Mouse (Mus musculus) heart, embryonic 12.5 days (tissue): Measurements from ENCODE around the gene Cnmd. TPM values are rescaled to one million over a fixed set of nuclear protein-coding genes. Genes with fewer than 3 reads are reported as not detected.

Experiments
- ATAC-seq: fragments of 200-750 bp; cut with Nextera tagmentation; 2 replicates; pipeline ENCODE4 v1.8.0; 2017; ENCODE audit warnings: moderate TSS enrichment, moderate library complexity; ENCODE audit not compliant: insufficient number of reproducible peaks, low FRiP score
- H3K27ac ChIP-seq: fragments of 300-500 bp; sonication (generic); 2 replicates; pipeline ENCODE4 v1.5.1; 2016; ENCODE audit warnings: mild to moderate bottlenecking, moderate library complexity; ENCODE audit not compliant: poor library complexity, severe bottlenecking
- H3K27me3 ChIP-seq: fragments of 300-500 bp; sonication (generic); replicated peaks from 2 replicates; pipeline ENCODE4 v1.6.1; 2016; ENCODE audit warnings: mild to moderate bottlenecking, moderate library complexity
- H3K36me3 ChIP-seq: fragments of 300-500 bp; sonication (generic); 2 replicates; pipeline ENCODE4 v1.6.1; 2016; ENCODE audit warnings: mild to moderate bottlenecking, moderate library complexity
- H3K4me1 ChIP-seq: fragments of 300-500 bp; sonication (generic); replicated peaks from 2 replicates; pipeline ENCODE4 v1.6.1; 2016; ENCODE audit warnings: mild to moderate bottlenecking
- H3K4me2 ChIP-seq: fragments of 300-500 bp; sonication (generic); 2 replicates; pipeline ENCODE4 v1.6.1; 2016; ENCODE audit warnings: mild to moderate bottlenecking, moderate library complexity
- H3K4me3 ChIP-seq: fragments of 300-500 bp; sonication (generic); 2 replicates; pipeline ENCODE4 v1.5.1; 2016; ENCODE audit warnings: mild to moderate bottlenecking
- H3K9ac ChIP-seq: fragments of 300-500 bp; sonication (generic); 2 replicates; pipeline ENCODE4 v1.6.1; 2016; ENCODE audit warnings: mild to moderate bottlenecking, moderate library complexity
- H3K9me3 ChIP-seq: fragments of 300-500 bp; sonication (generic); replicated peaks from 2 replicates; pipeline ENCODE4 v1.6.1; 2016; ENCODE audit warnings: mild to moderate bottlenecking, moderate library complexity
- WGBS: fragments of 180-500 bp; shearing (Covaris S2); methylation state at CpG from one replicate; pipeline ENCODE4 v1.1.7; 2016; 5-methylcytosine and 5-hydroxymethylcytosine counted together
- polyA plus RNA-seq: library from polyadenylated mRNA; unstranded; fragments of >200 nt; fragmentation: Nextera tagmentation; extraction: Ambion mirVana; gene quantifications from 2 replicates; pipeline ENCODE4 v1.2.1, GENCODE M21; 2016

Gene Cnmd
- polyA plus RNA-seq, 1 experiment from 2014 or later, result 1.3 TPM

GRCm38 (mm10) chr14:79673083-79674013 lies 11.4 kb upstream of the Cnmd start:
- Histone ChIP-seq H3K9ac (no peak overlapping the region), H3K4me1 (peaks cover 12% of the 10 kb centered on the region), H3K36me3 (no peaks in the 10 kb centered on the region), H3K4me2 (no peak overlapping the region), H3K27me3 (no peaks in the 10 kb centered on the region; the same call in 1 of the 2 replicates), H3K9me3 (0 out of 2 replicates have a peak, but pooled peaks cover 4% of the 10 kb centered on the region), H3K27ac (no peak overlapping the region), H3K4me3 (no peak overlapping the region)
- ATAC-seq, result no peak
- WGBS, result 74% methylated on average over 17 of the region's 17 CpGs

GRCm38 (mm10) chr14:79672567-79672966 lies 10.6 kb upstream of the Cnmd start:
- H3K9ac ChIP-seq, result no peak overlapping the region
- peaks cover 12% of the 10 kb centered on the region for H3K4me1 ChIP-seq
- no peaks in the 10 kb centered on the region for H3K36me3 ChIP-seq
- WGBS, result 84% methylated on average over 5 of the region's 5 CpGs
- no peak overlapping the region for H3K27ac ChIP-seq
- H3K27me3 ChIP-seq, result no peaks in the 10 kb centered on the region; the same call in 1 of the 2 replicates
- ATAC-seq, result no peak
- no peak overlapping the region for H3K4me2 ChIP-seq
- H3K4me3 ChIP-seq, result no peak overlapping the region
- 0 out of 2 replicates have a peak, but pooled peaks cover 4% of the 10 kb centered on the region for H3K9me3 ChIP-seq

GRCm38 (mm10) chr14:79671008-79671407 lies 9.0 kb upstream of the Cnmd start:
- H3K4me1 ChIP-seq, result peaks cover 7% of the 10 kb centered on the region
- 0 out of 2 replicates have a peak, but pooled peaks cover 4% of the 10 kb centered on the region for H3K9me3 ChIP-seq
- ATAC-seq, result no peak
- H3K27ac ChIP-seq, result no peak overlapping the region
- no peak overlapping the region for H3K9ac ChIP-seq
- WGBS, result 82% methylated on average over 3 of the region's 3 CpGs
- H3K4me2 ChIP-seq, result no peak overlapping the region
- no peaks in the 10 kb centered on the region for H3K36me3 ChIP-seq
- H3K4me3 ChIP-seq, result no peak overlapping the region
- H3K27me3 ChIP-seq, result no peaks in the 10 kb centered on the region

GRCm38 (mm10) chr14:79661005-79661917 lies 709 bp downstream of the Cnmd start:
- peak; percentile 33; the same call in 1 of the 2 replicates for ATAC-seq
- peak overlapping the region; percentile 35 for H3K4me3 ChIP-seq
- peaks cover 16% of the 10 kb centered on the region for H3K27me3 ChIP-seq
- no peaks in the 10 kb centered on the region for H3K9me3 ChIP-seq
- 15% methylated on average over 33 of the region's 33 CpGs for WGBS
- no peak overlapping the region for H3K9ac ChIP-seq
- peak overlapping the region; percentile 68 for H3K4me2 ChIP-seq
- no peaks in the 10 kb centered on the region for H3K36me3 ChIP-seq
- peaks cover 4% of the 10 kb centered on the region for H3K4me1 ChIP-seq
- no peak overlapping the region for H3K27ac ChIP-seq

- Histone ChIP-seq H3K36me3 (no peaks in the 10 kb centered on the region), H3K4me3 (no peak overlapping the region), H3K4me1 (peaks cover 4% of the 10 kb centered on the region), H3K27me3 (peaks cover 16% of the 10 kb centered on the region), H3K9ac (no peak overlapping the region), H3K27ac (no peak overlapping the region), H3K9me3 (no peaks in the 10 kb centered on the region), H3K4me2 (no peak overlapping the region)
- 50% methylated on average over 5 of the region's 5 CpGs for WGBS
- ATAC-seq, result no peak
These were observed 1.5 kb downstream of the Cnmd start for GRCm38 (mm10) chr14:79660467-79660866.

- Histone ChIP-seq H3K4me3 (no peak overlapping the region), H3K4me2 (no peak overlapping the region), H3K27ac (no peak overlapping the region), H3K27me3 (peaks cover 16% of the 10 kb centered on the region), H3K9me3 (no peaks in the 10 kb centered on the region), H3K36me3 (no peaks in the 10 kb centered on the region), H3K9ac (no peak overlapping the region), H3K4me1 (peaks cover 4% of the 10 kb centered on the region)
- WGBS, result 71% methylated on average over 6 of the region's 6 CpGs
- ATAC-seq, result no peak
These were observed 3.0 kb downstream of the Cnmd start for GRCm38 (mm10) chr14:79658748-79659508.

- H3K36me3 ChIP-seq, result no peaks in the 10 kb centered on the region
- H3K9me3 ChIP-seq, result no peaks in the 10 kb centered on the region
- H3K27me3 ChIP-seq, result peaks cover 16% of the 10 kb centered on the region
- no peak overlapping the region for H3K4me3 ChIP-seq
- 66% methylated on average over 5 of the region's 5 CpGs for WGBS
- peaks cover 4% of the 10 kb centered on the region for H3K4me1 ChIP-seq
- no peak overlapping the region for H3K9ac ChIP-seq
- H3K4me2 ChIP-seq, result no peak overlapping the region
- ATAC-seq, result no peak
- H3K27ac ChIP-seq, result no peak overlapping the region
These were observed 3.7 kb downstream of the Cnmd start for GRCm38 (mm10) chr14:79658286-79658685.

GRCm38 (mm10) chr14:79652654-79653053 lies 9.3 kb downstream of the Cnmd start:
- no peaks in the 10 kb centered on the region for H3K4me1 ChIP-seq
- H3K27ac ChIP-seq, result no peak overlapping the region
- no peaks in the 10 kb centered on the region for H3K36me3 ChIP-seq
- no peak overlapping the region for H3K4me3 ChIP-seq
- no peak overlapping the region for H3K9ac ChIP-seq
- WGBS, result 62% methylated on average over 4 of the region's 4 CpGs
- no peaks in the 10 kb centered on the region for H3K9me3 ChIP-seq
- no peak for ATAC-seq
- no peaks in the 10 kb centered on the region for H3K27me3 ChIP-seq
- H3K4me2 ChIP-seq, result no peak overlapping the region

- Histone ChIP-seq H3K4me1 (peaks cover 8% of the 10 kb centered on the region; the same call in 1 of the 2 replicates), H3K4me2 (no peak overlapping the region), H3K9me3 (no peaks in the 10 kb centered on the region), H3K27me3 (no peaks in the 10 kb centered on the region; the same call in 1 of the 2 replicates), H3K9ac (no peak overlapping the region), H3K4me3 (no peak overlapping the region), H3K36me3 (no peaks in the 10 kb centered on the region), H3K27ac (no peak overlapping the region)
- WGBS, result 56% methylated on average over 3 of the region's 3 CpGs
- no peak for ATAC-seq
These were observed 12.3 kb downstream of the Cnmd start for GRCm38 (mm10) chr14:79649680-79650079.

- peak overlapping the region; percentile 26 for H3K4me3 ChIP-seq
- no peak for ATAC-seq
- no peak overlapping the region for H3K27ac ChIP-seq
- H3K4me1 ChIP-seq, result peaks cover 10% of the 10 kb centered on the region; the same call in 1 of the 2 replicates
- WGBS, result 11% methylated on average over 11 of the region's 11 CpGs
- H3K36me3 ChIP-seq, result no peaks in the 10 kb centered on the region
- no peaks in the 10 kb centered on the region for H3K9me3 ChIP-seq
- H3K9ac ChIP-seq, result no peak overlapping the region
- H3K4me2 ChIP-seq, result peak overlapping the region; percentile 62
- H3K27me3 ChIP-seq, result no peaks in the 10 kb centered on the region; the same call in 1 of the 2 replicates
These were observed 16.6 kb downstream of the Cnmd start for GRCm38 (mm10) chr14:79645378-79645777.
